Mouse (Mus musculus) right cerebral cortex, postnatal 10 days (tissue): Measurements from ENCODE around the gene Iqschfp.

Source experiments
- DNase-seq, 2 experiments: peaks; one replicate each; pipeline ENCODE4 v3.0.0; 2021; ENCODE audit warnings: low spot score in 2 of 2

The Iqschfp gene

DNA sequence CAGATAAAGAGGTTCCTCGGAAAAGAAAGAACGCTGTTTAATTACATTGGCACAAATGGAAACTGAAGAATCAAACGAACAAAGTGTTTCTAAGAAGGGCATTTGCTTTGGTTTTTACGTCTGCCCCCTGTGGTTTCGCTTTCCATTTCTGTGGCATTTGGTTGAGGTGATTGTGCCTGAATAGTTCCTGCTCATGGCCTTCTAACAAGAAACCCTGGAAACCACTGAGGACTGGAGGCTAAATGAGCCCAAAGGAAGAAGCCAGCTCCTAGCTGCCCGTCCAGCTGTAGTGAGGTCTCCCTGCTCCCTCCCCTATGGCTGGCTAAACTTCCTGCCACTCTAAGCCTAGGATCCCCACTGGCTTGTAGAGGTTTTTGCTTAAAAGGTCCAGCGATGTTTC is 745.9 kb downstream of the Iqschfp start:
- DNase-seq = no peak

DNA sequence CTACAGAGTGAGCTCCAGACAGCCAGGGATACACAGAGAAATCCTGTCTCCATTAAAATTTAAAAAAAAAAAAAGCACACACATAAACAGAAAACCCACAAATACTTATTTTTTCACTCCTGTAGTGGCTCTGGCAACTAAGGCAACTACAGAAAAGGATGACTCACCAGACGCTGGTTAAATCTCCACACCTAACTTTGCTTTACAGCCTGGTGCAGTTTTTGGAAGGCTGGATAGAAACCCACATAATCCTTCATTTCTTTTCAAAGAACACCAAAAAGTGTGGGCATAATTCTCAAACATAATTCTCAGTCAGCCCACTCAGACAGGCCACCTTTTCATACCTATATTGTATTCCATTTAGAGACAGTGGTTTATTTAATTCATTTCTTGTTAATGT is 746.7 kb downstream of the Iqschfp start:
- no peak for DNase-seq

DNA sequence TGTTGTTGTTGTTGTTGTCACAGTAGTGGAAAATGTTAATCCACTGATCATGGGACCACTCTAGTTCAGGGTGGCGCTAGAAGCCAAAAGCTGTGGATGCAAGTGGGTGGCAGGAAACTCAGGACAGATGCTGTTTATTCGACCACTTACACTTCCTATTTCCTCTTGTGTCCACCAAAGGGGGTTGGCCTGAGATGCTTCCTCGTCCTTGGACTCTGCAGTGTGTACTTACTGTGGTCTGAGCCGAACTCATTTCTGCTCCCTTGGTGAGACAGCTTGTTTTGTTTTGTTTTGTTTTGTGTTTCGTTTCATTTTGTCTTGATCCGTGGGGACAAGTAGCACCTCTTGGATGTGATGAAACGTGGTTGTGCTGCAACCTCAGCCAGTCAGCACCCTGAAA is 750.9 kb downstream of the Iqschfp start:
- DNase-seq = no peak

DNA sequence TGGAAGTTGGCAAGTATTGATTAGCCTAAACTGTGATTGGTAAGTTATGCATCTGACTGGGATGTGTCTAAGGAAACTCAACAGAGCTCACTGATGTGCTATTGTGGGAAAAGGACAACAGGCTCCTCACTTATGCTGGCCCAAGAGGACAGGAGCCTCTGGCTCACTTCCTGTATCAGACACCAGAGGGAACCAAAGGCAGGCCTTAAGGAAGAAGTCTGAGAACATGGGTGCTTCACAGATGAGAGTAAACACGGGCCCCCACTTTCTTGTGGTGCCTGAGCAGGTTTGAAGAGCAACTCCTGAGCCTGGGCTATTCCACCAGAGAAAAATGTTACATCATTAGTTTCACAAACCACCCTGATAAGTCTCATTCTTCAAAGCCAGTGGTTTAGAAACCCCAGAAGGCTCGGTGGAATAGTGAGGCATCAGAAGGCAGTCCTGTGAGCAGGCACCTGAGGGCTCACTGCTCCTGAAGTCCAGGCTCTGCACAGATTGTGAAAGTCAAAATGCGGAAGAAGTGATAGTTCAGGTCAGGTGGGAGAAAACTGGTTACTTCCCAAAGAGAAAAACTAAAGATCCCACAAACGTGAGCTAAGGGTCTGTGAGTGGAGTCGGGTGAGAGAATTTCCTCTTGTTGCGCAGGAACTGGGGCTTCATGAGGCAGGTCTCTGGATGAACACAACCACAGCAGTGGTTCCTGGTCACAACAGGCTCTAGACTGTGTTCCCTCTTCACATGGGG is 754.5 kb downstream of the Iqschfp start:
- DNase-seq = no peak

DNA sequence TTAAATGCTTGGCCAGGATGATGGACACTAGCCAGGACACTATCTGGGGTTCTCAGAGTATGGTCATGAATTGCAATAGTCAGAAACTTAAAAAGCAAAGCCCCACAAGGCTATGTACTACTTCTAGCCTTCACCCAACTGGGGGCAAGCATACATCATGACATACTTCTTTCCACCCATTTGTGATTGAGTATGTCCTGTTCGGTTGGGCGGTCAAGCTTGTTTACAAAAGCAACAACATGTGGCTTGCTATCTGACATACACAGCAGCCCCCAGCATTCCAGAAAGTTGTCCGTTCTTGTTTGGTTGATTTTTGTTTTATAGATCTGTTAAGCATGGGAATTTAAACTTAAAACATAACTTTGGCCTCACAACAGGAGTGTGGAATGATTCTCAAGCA is 755.2 kb downstream of the Iqschfp start:
- DNase-seq = no peak

DNA sequence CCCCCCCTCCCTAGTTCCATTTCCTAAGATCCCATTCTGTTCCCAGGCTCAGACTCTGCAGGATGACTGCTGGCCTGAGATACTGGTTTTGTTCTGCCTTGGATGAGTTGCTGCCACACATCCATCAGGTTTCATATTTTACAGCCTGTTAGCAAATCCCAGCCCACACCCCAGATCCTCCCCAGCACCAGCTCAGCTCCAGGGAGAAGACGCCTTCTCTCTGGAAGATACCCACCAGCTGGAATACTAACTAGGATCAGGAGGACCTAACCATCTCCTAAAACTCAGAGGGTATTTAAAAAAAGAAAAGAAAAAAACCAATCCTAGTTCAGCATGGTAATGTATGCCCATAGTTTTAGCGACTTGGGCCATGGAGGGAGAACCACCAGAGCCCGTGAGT is 758.2 kb downstream of the Iqschfp start:
- no peak for DNase-seq

DNA sequence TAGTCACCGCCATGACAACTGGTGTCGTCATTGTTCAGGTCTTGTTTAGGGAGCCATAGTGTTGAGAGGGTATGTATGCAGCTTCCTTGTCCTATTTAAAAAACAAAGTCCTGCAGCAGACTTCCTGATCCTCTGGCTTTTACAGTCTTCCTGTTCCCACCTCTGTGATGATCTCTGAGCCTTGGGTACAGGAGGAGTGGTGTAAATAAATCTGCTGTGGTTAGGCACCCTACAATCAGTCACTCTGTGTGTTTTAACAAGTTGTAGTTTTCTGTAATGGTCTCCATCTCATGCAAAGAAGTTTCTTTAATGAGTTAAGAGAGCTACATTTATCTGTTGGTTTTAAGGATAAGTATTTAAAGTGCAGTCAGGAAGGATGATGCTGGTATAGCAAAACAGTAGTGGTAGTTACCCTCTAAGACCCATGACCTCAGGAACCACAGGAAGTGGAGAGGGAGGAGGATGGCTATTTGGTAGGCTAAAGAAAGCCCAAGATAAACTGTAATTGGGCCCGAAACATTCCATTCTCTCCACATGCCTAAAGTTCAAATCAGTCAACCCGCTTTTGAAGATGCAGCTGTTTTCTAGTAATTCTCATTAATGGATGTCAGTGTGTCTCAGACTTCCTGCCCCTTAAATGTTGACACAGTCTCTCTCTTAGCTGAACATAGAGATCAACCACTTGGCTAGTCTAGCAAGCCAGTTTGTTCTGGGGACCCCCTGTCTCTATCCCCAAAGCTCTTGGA is 764.7 kb downstream of the Iqschfp start:
- no peak for DNase-seq

DNA sequence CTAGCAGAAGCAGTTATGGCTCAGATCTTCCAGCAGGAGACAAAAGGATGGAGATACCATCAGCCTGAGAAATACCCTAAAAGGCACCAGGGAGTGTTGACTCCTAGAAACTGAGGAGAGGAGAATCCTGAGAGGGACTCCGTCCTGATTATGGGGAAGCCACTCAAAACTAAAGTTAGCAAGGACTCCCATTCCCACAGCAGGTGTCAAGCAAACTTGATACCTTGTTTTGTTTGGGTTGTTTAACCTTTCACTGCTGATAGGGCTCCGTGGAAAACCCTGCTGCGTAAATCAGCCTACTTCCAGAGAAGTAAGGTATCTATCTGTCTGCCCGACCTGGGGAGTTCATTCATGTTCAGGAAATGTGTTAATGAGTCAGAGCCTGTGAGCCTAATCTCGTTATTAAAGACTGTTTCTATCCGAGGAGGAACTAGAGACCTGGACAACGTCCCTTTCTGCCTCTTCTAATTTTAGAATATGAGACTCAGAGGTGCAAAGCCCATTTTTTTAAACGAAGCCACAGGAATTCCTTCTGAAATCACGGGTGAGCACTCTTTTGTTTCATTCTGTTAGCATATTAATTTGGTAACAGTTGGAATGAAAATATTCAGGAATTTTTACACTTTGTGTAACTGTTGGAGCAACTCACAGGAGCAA is 765.7 kb downstream of the Iqschfp start:
- DNase-seq = no peak

DNA sequence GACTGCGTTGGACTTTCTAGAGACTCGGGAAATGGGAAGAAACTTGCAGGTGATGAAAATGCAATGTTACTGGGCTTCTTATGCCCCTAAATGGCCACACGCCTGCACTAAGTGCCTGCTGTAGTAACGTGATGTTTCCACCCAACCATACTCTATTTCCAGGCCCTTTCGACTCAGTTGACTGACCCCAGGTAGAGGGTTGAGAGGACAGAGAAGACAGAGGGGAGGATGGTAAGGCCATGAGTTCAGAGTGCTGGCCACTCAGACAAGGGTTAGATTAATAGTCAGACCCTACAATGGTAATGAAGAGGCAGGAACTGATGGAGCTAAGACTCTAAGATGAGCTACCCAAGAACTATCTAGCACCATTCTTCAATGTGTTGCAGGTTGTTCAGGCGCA is 768.0 kb downstream of the Iqschfp start:
- no peak for DNase-seq

DNA sequence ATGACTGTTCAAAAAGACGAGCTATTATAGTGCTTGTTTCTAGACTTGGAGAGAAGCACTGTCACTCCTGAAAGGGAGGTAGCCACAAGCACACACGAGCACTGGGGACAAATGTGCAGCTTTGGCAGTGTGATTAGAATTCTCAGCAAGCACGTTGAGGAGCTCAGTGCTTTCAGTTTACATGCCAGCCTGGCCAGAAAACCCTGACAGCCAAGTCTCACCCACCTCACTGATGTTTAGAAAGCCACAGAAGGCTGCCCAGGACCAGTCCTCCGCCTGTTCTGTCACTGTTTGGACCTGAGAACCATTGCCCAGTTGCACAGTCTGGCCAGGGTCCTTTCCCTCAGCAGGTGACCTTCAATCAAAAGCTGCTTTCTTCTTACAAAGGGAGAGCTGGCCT is 768.5 kb downstream of the Iqschfp start:
- peak; percentile 43 to 46 for DNase-seq

DNA sequence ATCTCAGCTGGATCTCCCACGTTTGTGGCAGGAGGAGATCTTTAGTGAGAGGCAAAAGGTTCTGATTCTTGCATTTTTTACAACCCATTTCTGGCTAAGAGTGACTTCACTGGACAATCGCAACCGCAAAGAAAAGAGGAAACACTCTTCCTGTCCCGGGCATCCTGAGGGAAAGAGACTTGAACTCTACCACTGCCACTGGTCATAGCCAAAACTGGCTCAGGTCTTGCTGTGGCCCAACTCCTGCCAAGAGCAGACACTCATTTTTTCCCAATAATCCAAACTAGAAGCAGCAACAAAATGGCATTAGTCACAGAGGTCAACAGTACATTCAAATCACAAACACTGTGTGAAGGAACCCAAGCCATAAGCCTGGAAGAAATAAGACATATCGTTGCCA is 770.4 kb downstream of the Iqschfp start:
- DNase-seq = no peak

DNA sequence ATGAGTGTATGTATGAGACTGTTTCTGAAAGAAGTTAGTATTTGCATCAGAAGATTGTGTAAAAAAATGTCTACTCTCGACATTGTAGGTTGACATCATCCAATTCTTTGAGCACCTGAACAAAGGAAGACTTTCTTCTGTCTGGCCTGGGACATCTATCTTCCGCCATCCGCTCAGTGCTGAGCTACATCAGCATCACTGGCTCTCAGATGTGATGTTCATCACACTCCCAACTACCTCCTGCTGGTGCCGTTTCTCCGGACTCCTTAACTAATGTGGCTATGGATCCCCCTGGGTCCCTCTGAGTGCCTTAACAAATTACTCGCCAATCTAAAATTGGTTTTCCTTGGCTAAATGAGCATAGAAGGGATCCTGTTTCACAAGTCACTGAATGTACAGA is 772.3 kb downstream of the Iqschfp start:
- no peak for DNase-seq

DNA sequence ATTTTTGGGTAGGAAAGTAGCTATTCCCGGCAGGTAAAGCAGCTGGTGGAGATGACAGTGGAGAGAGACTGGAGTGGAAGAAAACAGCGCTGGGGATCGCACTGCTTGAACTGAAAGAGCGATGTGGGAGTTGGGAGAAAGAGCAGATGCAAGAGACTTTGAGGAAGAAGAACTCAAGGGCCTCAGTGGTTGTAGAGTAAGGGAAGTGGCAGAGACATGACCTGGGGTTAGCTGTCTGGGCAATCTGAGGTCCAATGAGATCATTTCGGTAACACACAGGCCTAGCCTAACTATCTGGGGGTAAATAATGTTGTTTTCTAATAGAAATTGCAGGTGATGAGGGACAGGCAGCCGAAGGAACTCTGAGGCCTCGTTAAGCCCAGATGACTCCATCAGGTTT is 774.3 kb downstream of the Iqschfp start:
- DNase-seq = no peak

DNA sequence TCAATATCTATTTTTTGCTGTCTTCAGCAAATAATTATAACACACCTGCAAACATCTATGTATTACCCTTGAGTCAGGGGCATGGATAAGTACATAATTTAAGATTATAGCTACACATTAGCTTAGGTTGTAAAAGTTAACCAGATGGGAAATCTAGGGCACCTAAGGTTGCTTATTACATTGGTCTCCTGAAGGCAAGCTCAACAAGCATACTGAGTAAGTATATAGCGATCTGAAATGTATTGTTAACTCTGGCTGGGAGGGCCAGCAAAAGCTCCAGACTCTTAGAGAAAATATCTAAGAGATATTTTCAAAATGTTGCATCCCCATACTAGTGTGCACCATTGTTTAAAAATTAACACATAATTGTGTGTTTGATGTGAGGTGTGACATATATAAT is 775.8 kb downstream of the Iqschfp start:
- DNase-seq = no peak

DNA sequence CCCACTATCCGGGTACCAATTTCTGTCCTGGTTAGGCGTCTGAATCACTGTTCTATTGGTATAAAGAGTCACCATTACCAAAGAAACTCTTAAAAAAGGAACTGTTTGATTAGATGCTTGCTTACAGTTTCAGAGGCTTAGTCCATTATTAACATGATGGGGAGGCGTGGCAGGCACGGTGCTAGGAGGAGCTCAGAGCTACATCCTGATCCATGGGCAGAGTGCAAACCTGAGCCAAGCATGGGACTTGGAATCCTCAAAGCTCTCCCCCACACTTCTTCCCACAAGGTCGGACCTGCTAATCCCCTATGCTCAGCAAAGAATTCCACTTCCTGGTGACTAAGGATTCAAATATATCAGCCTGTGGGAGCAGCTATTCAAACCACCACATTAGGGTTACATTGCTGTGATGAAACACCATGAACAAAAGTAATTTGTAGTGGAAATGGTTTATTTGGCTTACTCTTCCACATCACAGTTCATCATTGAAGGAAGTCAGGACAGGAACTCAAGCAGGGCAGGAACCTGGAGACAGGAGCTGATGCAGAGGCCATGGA is 777.5 kb downstream of the Iqschfp start:
- no peak for DNase-seq

DNA sequence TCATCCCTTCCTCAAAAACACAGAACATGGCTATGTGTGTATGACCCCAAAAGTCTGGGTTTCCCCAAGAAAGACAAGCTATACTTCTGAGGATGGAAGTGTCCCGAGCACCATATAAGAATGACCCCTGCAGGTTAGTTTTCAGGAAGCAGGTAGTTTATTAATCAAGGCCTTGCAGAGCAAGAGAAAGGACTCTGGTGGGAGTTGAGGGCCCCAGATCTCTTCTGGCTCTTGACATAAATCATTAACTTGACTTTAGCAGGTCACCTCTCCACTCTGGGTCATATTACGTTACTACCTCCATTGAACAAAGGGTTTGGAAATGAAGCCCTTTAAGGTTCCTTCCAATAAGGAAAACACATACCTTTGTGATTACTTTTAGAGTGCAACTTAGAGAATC is 782.7 kb downstream of the Iqschfp start:
- DNase-seq = no peak

DNA sequence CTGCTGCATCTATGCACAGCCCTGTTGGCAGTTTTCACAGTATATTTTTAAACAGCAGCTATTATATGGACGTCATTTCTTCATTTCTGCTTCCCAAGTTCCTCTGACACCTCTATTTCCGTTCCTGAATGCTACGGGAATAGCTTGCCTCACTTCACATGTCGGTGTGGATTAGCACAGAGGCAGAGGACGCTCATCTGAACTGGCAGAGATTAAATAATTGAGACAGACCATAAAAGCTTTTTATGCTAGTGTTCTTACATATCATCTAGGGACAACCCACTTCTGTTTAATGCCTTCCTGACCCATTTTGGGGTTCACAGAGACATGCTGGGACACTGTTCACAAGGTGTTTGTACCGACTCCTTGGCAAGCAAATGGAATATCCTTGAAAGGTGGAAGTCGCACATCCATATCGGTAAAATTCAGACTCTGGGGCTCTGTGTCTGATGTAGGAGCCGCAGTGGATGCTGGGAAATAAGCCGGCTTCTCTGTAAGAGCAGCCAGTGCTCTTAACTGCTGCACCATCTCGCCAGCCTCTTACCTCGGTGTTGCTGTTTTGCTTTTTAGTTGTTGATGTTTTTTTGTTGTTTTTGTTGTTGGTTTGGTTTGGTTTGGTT is 783.3 kb downstream of the Iqschfp start:
- peak in 1 of 2 experiments; percentile 63 for DNase-seq
